Mouse (Mus musculus) liver, embryonic 14.5 days (tissue): ENCODE data around the gene Rsc1a1.

Source experiments
- CTCF ChIP-seq: IDR thresholded peaks from 2 replicates; pipeline ENCODE4 v1.5.1; 2016; ENCODE audit warnings: antibody characterized with exemption, low read depth, control low read depth
- EP300 ChIP-seq: IDR thresholded peaks from 2 replicates; pipeline ENCODE4 v1.6.1; 2016; ENCODE audit warnings: antibody characterized with exemption, low read depth

- TF ChIP-seq CTCF = no peak
- TF ChIP-seq EP300 = no peak
Observed at GRCm38 (mm10) chr4:141686525-141686924, 1.1 kb upstream of the Rsc1a1 start.
